Mouse (Mus musculus) lung, postnatal 10 days (tissue): Measurements from ENCODE around the gene Pfdn4.
"Not testable (repeated sequence)": the region's sequence is repeated elsewhere in the genome, so short reads cannot be mapped to it uniquely, and the experiment has no call there.

Experiments
- DNase-seq: peaks from one replicate; pipeline ENCODE4 v3.0.0; 2021

Gene Pfdn4

DNA sequence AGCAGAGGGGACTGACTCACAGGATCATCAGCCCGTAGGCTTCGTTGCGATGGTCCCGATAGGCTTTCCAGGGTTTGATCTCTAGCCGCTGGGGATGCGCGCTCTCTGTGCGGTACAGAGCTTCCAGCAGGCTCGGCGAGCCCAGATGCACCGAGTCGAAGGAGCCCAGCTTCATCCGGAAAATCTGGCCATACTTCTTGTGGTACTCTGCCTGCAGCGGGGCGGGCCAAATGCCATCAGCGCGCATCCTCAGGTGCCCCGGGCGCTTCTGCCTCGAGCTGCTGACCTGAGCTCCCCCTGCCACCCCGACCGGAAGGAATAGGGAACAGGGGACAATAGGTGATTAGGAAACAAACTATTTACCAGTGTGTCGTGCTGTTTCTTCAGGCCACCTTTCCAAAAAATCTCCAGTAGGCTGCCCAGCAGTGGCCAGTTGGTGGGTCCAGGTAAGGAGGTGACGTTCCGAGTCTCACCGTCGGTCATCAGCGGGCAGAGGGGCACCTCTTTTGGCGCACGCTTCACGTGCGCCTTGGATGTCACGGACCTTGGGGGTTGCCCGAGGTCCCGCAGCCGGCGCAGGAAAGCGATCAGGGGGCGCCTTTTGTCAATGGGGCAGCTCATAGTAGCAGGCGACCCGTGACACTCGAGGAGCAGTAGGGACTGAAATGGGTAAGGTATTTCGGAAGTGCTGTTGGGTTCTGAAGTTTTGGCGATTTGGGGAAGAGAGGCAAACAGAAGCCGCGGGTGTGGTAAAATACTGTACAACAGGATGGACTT, at the start of gene Pfdn4:
TSS of gene Pfdn4 (plus strand) at position 275 of the 777 bp plus-strand sequence.
- DNase-seq, result no peak

DNA sequence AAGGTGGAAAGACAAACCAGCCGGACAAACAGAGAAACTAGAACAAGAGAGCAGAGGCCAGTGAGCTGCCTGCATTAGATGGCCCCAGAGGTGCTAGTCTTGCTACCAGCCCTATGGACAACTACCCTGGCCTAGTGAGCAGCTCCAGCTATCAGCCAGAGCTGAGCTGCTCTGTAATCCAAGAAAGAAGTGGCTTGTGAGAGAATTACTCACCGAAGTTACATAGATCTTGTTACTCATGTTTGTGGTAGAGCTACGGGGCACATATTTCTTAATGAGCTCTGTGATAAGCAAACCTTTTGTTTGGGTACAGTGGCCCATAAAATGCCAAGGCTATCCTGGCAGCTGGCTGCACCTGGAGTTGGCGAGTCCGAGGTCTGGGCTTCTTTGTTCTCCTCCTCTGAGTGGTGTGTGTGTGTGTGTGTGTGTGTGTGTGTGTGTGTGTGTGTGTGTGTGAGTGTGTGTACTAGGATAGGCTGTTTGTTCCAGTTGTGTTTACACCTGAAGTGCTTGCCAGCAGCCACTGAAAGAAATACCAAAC, 49.3 kb upstream of the Pfdn4 start:
- no peak for DNase-seq

GRCm38 (mm10) chr2:170447651-170448050, 48.6 kb upstream of the Pfdn4 start:
- no peak for DNase-seq

GRCm38 (mm10) chr2:170450933-170451332, 45.3 kb upstream of the Pfdn4 start:
- peak; percentile 85 for DNase-seq

- not testable (repeated sequence) for DNase-seq
Observed at GRCm38 (mm10) chr2:170453809-170454208, 42.4 kb upstream of the Pfdn4 start.

GRCm38 (mm10) chr2:170459183-170459582, 37.0 kb upstream of the Pfdn4 start:
- DNase-seq, result no peak

DNA sequence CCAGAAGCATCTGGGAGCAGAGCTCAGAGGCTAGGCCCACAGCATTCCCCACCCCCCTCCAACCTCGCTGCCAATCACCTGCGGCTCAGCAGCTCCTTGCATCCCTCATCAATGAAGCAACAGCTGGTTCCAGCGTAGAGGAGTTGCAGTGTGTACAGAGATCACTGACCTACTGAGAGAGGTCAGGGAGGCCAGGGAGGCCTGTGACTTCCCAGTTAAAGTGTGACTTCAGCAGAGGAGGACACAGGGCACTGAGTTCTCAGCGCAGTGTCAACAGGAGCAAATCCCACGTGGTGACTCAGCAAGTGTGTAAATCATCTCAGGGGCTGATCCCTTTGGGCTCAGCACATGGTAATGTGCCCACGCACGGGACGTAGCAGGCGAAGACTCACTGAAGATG, 36.4 kb upstream of the Pfdn4 start:
- no peak for DNase-seq

GRCm38 (mm10) chr2:170461652-170462051, 34.6 kb upstream of the Pfdn4 start:
- no peak for DNase-seq

DNA sequence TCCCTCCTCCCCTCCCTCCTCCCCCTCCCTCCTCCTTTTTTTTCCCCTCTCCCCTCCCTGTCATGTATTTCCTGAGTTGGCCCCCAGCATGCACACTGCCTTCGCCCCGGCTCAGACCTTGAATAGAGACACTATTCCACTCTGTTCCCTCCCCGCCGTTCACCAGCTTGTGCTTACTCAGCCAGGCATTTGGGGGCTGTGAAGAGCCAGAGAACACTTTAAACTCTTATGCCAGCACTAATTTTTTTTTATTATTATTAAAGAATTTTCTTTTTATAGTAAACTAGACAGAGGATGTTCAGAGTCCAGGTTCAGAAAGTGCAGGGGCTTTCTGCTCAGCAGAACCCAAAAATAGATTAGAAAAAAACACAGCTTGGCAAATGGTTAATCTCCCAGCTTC, 31.4 kb upstream of the Pfdn4 start:
- no peak for DNase-seq

- peak; percentile 28 for DNase-seq
Observed at GRCm38 (mm10) chr2:170468009-170468408, 28.2 kb upstream of the Pfdn4 start.

DNA sequence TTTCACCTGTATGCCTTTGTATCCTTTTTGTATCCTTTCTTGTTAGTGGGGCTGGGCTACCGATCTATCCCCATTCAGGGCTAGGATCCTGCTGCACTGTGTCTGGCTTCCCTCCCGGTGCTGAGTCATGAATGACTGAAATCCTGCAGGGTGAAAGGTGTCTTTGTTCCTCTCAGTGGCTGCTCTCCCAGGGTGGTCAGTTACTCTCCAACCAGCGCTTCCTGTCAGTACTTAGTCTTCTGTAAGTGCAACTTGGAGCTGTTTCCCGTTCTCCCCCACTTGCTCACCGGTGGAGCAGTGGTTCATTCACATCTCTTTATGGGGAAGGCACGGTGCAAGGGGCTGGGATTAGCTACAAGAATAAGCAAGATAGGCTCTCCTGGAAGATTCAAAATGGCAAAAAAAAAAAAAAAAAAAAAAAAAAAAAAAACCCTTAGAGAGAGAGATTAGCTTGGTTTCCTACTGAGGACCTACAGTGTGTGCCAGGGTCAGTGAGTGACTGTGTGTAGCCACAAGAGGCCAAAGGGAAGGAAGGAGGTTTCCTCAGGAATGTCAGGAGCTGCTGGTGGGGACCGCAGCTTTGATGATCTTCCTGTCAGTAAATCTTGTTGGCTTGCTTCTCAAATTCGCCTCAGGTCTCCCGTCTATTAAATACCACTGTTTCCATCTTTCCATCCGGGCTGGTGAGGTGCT, 26.5 kb upstream of the Pfdn4 start:
- peak; percentile 13 for DNase-seq

GRCm38 (mm10) chr2:170470591-170470990, 25.6 kb upstream of the Pfdn4 start:
- DNase-seq, result no peak

DNA sequence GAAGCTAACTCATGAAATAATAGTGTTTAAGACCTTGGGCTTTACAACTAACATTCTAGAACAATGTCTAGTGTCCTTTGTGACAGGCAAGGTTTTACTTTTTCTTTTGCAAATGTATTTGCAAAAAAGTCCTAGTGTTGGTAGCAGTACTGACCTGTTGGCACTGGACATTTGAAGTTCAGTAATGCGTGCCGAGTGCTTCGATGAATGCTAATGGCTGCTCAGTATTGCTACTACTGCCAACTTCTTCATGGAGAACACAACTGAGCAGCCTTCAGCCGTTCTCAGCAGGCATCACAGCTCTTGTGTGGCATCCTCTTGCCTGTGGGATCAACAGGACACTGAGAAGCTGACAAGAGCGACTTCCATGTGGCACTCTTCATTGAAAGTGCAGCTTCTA, 22.1 kb upstream of the Pfdn4 start:
- DNase-seq, result no peak

DNA sequence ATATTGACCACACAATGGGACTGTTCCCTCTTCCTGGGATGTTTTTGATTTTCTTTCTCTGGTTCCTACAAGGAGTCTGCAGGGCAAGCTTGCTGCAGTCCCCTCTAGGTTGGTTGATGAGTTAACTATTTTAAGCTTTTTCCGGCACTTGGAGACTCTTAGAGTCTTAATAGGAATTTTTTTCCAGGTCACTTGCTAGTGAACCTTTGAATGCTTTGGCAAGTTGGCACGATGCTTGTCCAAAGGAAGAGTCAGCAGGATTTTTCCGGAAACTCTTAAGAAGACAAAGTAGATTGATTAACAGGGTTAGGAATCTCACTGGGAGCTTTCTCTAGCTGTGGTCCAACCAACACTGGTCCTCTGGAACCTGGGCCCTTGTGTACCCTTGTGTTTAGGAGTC, 21.1 kb upstream of the Pfdn4 start:
- no peak for DNase-seq

DNA sequence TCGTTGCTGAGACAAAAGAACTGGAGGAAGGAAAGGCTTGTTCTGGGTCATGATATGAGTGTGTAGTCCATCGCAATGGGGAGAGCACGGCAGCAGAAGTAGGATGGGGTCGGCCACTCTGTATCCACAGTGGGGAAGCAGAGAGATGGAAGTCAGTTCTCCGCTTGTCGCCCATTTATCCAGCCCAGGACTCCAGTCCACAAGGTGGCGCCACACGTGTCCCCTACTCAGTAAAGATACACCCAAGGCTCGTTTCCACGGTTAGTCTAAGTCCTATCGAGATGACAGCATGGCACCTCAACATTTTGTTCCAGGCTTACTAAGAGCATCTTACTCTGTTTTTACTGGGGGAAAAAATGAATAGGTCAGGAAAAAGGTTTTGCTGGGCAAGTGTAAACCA, 20.0 kb upstream of the Pfdn4 start:
- peak; percentile 49 for DNase-seq

DNA sequence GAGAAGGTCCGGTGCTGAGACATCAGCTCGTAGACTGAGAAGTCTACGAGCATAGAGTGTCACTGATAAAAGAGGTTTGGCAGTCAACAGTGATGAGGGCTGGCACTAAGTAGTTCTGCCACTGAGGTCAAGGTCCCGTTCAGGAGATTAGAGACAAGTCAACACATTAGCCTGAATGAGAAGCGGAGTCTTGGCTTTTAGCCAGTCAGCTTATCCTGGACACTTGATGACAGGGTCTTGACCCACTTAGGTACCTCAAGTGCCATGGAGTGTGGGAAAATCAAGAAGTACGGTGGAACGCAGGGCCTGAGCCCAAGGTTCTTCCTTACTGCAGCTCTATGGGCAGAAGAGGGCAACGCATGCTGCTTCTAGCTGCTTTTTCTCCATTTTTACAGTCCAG, 19.6 kb upstream of the Pfdn4 start:
- DNase-seq, result no peak

DNA sequence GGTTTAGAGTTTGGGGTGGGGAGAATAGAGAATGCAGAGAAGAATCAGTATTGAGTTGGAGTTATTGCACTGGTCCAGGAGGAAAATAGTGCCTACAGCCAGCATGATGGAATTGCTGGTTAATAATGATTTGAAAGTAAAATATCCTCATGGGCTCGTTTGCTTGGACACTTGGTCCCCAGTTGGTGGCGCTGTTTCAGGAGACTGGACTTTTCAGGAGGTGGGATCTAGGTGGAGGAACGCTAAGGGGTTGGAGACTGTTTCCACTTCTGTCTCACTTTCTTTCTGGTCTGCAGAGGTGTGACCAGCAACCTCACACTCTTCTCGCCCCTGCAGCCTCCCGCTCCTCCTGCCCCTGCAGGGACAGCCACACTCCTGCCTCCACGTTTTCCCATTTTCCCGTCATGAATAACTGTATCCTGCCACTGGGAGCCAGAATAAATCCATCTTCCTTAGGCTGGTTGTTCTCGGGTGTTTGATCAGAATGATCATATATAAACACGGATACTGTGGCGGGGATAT, 14.1 kb upstream of the Pfdn4 start:
- DNase-seq, result no peak

- DNase-seq, result no peak
Observed at GRCm38 (mm10) chr2:170483914-170484313, 12.3 kb upstream of the Pfdn4 start.

DNA sequence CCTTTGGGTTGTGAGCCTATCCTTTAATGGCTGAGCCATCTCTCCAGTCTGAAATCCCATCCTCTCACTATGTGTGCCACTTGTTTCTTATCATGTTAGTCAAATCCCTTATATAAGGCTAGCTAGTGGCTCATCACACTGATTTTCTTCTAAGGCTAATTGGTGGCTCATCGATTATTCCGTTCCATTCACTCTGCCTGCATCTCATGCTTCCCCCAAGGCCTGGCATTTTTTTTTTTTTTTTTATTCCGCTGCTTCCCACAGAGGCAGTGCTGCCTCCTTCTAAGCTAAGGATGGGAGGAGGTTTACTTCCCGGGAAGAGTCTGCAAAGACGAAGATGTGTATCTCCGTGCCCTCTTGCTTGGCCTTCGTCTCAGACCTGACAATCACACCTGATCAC, 9.0 kb upstream of the Pfdn4 start:
- no peak for DNase-seq

DNA sequence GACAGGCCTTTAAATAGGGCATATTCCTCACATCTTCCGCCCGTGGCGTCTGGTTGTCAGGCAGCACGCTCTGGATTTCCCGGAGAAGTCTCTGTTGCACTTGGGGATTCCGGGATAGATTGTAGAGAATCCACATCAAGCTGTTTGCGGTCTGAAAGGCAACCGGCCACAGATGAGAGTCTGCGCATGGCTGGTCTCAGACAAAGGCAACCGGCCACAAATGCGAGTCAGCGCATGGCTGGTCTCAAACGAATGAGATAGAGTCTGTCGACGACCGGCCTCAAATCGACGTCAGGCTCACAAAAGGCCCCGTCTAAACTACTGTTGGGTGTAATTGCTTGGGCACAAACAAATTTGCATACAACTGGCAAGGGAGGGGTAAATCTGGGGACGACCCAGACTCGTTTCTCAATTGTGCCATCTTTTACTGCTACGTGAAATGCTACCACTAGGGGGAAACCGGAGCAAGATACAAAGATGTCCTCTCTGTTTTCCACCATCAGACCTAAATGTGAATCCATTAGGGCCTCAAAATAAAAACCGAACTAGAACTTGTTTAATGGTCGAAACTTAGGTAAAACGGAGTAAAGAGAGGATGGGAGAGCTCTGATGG, 8.2 kb upstream of the Pfdn4 start:
- DNase-seq, result peak; percentile 36

DNA sequence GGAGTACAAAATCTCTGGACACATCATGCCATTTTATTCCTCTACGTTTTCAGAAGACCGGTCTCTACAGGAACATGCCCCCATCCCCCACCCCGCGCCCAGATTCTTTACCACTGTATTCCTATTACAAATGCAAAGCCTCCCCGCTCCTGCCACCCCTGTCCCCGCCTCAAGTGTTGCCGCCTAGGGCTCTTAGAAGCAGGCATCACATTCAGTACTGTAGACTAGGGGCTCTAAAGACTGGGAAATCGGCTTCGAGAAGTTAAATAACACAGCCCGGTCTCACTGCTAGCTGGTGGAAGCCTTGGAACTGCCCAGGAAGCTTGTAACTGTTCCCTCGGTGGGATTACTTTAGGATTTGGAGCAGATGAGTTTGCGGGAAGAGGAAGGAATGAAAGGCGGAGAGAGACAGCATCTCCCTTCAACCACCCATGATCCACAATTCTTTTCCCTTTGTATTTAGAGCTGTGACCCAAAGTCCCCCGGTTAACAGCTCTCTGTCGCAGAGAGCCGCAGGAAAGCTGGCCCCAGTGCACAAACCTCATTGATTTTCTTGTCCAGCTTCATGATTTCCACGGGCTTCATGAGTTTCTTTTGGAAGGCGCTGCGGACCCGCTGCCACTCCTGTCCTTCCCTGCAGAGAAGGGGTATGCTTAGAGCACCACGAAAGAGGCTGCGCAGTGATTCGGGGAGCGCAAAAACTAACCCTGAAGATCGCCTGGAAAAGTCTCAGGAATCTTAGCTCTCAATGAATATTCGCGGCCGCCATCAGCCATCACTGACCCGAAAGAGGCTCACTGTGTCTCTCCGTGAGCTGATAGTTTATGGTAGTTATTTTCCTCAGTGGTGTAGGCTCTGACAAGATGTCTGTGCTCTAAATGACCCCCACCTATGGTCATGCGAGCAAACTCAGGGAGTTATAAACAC, 1.2 kb upstream of the Pfdn4 start:
- no peak for DNase-seq

DNA sequence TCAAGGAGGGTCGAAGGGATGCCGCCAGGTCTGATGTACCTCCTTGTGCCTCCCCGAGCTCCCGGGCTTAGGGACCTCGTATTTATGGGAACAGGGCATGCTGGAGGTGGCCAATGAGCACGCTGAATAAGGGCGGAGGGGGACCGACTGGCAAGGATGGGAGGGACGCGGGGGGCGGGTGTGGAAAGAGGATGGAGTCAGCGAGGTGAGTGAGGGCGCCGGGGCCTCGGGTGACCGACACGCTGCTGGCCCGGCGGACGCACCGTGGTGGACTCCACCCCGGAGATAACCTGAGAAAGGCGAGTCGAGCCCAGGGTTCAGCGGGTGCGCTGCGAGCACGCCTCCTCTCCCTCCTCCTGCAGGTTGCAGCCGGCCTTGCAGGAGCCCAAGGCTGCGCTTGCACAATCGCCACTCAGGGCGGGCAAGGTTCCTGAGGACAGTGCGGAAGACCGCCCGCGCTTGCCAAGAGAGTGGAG, 901 bp downstream of the Pfdn4 start, which contains the start of gene Cyp24a1:
TSS of gene Cyp24a1 (minus strand) at position 55 of the 476 bp plus-strand sequence.
- peak; percentile 63 for DNase-seq
